Mouse (Mus musculus) 3T3-L1 (cell line): ENCODE measurements around the gene 4930564D02Rik.

Source experiments
- DNase-seq: peaks from one replicate; pipeline ENCODE4 v3.0.0-alpha.2; 2015; ENCODE audit warnings: low read depth, low spot score

4930564D02Rik gene

GRCm38 (mm10) chr3:105113859-105114258, 47.2 kb downstream of the 4930564D02Rik start:
- DNase-seq: no peak

- DNase-seq: peak; percentile 88
Observed at GRCm38 (mm10) chr3:105114269-105114668, 47.6 kb downstream of the 4930564D02Rik start.

- no peak for DNase-seq
Observed at GRCm38 (mm10) chr3:105116596-105116995, 50.0 kb downstream of the 4930564D02Rik start.

GRCm38 (mm10) chr3:105123776-105124175, 57.1 kb downstream of the 4930564D02Rik start:
- no peak for DNase-seq

- DNase-seq: peak; percentile 19
Observed at GRCm38 (mm10) chr3:105127881-105128280, 61.2 kb downstream of the 4930564D02Rik start.
